Mouse (Mus musculus): ENCODE data around the gene Cacna1a.
A peak's percentile ranks its signal among the peaks of the same experiment; 100 is the strongest.

Cacna1a gene

DNA sequence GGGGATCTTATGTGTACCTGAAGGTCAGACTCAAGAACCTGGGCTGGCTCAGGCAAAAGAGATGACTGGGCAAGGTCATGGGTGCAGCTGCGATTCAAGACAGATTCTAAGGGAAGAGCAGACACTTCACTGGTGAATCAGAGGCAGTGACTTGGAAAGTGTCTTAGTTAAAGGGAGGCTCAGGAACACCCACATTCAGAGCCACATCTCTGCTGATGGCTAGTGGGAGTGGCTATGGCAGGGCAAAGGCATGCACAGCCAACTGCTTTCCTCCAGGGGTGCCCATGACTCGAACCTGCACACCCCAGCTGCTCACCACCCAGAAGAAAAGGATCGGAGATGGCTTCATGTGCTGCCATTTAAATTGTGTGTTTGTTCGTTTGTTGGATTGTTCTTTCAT lies 169.7 kb downstream of the Cacna1a start:
- Histone ChIP-seq H3K27me3 (ENCODE audit: control insufficient read depth, insufficient read depth, low read length, poor library complexity, severe bottlenecking) (no peaks in the 10 kb centered on the region), H3K36me3 (ENCODE audit: control insufficient read depth, insufficient read depth, low read length, poor library complexity, severe bottlenecking) (no peaks in the 10 kb centered on the region)
- DNase-seq (ENCODE audit: low read depth, low spot score): no peak

DNA sequence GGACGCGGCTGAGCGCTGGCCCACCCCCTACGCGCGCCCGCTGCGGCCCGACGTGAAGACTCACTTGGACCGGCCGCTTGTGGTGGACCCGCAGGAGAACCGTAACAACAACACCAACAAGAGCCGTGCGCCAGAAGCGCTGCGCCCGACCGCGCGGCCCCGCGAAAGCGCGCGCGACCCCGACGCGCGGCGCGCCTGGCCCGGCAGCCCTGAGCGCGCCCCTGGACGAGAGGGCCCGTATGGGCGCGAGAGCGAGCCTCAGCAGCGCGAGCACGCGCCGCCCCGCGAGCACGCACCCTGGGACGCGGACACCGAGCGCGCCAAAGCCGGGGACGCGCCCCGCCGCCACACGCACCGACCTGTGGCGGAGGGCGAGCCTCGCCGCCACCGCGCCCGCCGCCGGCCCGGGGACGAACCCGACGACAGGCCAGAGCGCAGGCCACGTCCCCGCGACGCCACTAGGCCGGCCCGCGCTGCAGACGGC lies 170.9 kb downstream of the Cacna1a start:
- H3K36me3 ChIP-seq (ENCODE audit: control insufficient read depth, insufficient read depth, low read length, poor library complexity, severe bottlenecking): no peaks in the 10 kb centered on the region
- no peaks in the 10 kb centered on the region for H3K27me3 ChIP-seq (ENCODE audit: control insufficient read depth, insufficient read depth, low read length, poor library complexity, severe bottlenecking)
- no peak for DNase-seq (ENCODE audit: low read depth, low spot score)

DNA sequence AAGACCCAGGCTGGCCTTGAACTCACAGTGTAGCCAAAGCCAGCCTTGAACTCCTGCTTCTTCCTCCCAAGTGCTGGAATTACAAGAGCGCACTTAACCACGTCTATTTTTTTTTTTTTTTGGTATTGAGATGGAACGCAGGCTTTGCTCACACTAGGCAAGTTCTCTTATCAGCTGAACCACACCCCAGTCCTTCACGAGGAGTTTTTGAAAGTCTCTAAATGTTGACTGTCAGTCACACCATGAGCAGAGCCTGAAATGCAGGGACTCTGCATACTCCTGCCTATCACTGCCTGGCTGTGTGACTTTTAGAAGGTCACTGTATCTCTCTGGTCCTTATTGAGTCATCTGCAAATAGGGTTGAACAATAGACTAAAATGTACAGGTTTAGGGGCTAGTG lies 173.5 kb downstream of the Cacna1a start:
- H3K36me3 ChIP-seq (ENCODE audit: control insufficient read depth, insufficient read depth, low read length, poor library complexity, severe bottlenecking): no peaks in the 10 kb centered on the region
- no peak for DNase-seq (ENCODE audit: low read depth, low spot score)
- H3K27me3 ChIP-seq (ENCODE audit: control insufficient read depth, insufficient read depth, low read length, poor library complexity, severe bottlenecking): no peaks in the 10 kb centered on the region

DNA sequence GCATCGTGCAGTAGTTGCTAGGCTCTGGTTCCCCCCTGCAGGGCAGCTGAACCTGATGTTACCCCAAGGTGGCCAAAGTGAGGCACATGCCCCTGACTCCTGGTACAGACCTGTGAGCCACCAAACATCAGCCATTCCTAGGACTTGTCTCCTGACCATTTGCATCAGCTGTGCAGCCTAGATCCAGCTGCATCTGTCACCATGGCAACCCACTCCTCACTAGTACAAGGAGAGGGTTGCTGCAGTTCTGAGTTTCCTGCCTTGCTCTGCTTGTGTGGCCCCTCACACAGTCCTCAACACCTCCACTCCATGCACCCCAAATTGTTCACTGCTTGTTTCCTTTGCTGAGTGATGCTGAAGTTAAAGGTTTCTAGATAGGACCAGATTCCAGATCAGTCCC lies 175.8 kb downstream of the Cacna1a start:
- Histone ChIP-seq H3K36me3 (ENCODE audit: control insufficient read depth, insufficient read depth, low read length, poor library complexity, severe bottlenecking) (no peaks in the 10 kb centered on the region), H3K27me3 (ENCODE audit: control insufficient read depth, insufficient read depth, low read length, poor library complexity, severe bottlenecking) (no peaks in the 10 kb centered on the region)
- DNase-seq (ENCODE audit: low read depth, low spot score): no peak

DNA sequence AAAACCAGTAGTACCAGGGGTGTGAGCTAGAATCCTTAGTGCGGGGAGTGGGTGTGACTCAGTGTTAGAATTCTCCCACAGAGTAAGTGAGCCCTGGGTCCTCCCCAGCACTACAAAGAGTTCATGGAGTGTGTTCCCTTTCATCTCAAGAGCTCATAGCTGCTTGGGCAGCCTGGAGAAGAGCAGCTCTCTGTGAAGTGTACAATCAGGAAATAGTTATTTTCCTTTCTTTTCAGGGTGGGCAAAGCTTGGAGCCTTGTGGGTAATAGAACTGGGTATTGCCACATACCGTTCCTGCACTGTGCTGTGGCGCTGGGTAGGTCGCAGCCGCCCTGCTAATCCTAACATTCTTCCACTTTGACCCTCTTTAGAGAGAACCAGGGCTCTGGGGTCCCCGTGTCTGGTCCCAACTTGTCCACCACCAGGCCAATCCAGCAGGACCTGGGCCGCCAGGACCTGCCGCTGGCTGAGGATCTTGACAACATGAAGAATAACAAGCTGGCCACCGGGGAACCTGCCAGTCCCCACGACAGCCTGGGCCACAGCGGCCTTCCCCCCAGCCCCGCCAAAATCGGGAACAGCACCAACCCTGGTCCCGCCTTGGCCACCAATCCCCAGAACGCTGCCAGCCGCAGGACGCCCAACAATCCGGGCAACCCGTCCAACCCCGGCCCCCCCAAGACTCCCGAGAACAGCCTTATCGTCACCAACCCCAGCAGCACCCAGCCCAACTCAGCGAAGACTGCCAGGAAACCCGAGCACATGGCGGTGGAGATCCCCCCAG lies 177.5 kb downstream of the Cacna1a start:
- no peak for DNase-seq (ENCODE audit: low read depth, low spot score)
- H3K27me3 ChIP-seq (ENCODE audit: control insufficient read depth, insufficient read depth, low read length, poor library complexity, severe bottlenecking): no peaks in the 10 kb centered on the region
- H3K36me3 ChIP-seq (ENCODE audit: control insufficient read depth, insufficient read depth, low read length, poor library complexity, severe bottlenecking): no peaks in the 10 kb centered on the region

DNA sequence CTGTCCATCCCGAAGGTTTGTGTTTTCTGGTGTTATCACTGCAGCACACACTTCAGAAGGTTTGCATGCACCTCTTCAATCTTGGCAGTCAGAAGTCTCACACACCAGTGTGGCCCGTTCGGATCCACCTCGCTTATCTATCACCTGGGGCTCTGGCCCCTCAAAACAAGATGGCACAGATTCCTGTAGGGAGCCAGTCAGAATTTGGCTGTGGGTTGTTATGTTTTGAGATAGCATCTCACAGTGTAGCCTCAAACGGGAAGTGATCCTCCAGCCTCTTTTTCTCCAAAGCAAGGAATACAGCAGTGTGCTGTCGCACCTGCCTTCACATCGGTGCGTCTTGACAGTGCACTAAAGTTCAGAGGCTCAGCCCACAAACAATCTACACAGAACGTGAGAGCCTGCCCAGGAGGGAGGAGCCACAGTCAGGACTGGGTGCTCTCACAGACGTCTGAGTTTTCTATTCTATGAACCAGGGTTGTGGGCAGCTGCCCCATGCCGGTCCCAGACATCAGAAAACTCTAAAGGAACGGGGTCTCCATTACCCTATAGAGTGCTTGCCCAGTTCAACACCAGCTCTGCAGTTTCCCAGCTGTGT lies 178.7 kb downstream of the Cacna1a start:
- no peaks in the 10 kb centered on the region for H3K27me3 ChIP-seq (ENCODE audit: control insufficient read depth, insufficient read depth, low read length, poor library complexity, severe bottlenecking)
- H3K36me3 ChIP-seq (ENCODE audit: control insufficient read depth, insufficient read depth, low read length, poor library complexity, severe bottlenecking): no peaks in the 10 kb centered on the region
- DNase-seq (ENCODE audit: low read depth, low spot score): no peak

DNA sequence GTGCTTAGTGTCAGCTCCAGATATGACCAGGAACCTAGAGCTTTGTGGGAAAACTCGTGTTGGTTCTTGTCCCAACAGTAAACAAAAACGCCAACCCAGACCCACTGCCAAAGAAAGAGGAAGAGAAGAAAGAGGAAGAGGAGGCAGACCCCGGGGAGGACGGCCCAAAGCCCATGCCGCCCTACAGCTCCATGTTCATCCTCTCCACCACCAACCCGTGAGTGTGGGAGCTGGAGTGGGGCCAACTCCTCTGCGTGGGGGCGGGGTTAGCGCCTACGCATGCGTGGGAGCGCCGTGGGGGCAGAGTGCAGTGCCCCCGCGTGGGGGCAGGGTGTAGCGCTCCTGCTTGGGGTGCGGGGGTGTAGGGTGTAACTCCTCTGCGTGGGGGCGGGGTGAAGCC lies 179.3 kb downstream of the Cacna1a start:
- peak; percentile 23 for DNase-seq (ENCODE audit: low read depth, low spot score)
- H3K36me3 ChIP-seq (ENCODE audit: control insufficient read depth, insufficient read depth, low read length, poor library complexity, severe bottlenecking): no peaks in the 10 kb centered on the region
- H3K27me3 ChIP-seq (ENCODE audit: control insufficient read depth, insufficient read depth, low read length, poor library complexity, severe bottlenecking): no peaks in the 10 kb centered on the region

DNA sequence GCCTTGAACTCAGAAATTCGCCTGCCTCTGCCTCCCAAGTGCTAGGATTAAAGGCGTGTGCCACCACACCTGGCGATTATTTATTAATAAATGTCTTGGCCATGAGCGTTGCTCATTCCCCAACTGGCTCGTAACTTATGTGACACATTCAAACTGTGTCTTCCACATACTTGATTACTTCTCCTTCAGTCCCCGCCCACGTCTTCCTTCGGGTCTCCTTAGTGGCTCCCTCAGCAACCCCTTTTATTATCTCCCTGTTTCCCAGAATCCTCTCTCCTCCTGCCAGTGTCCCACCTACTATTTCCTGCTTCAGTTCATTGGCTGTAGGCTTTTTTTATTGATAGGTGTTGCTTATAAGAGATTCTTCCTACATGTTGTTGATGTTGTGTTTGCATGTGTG lies 180.5 kb downstream of the Cacna1a start:
- H3K27me3 ChIP-seq (ENCODE audit: control insufficient read depth, insufficient read depth, low read length, poor library complexity, severe bottlenecking): no peaks in the 10 kb centered on the region
- no peaks in the 10 kb centered on the region for H3K36me3 ChIP-seq (ENCODE audit: control insufficient read depth, insufficient read depth, low read length, poor library complexity, severe bottlenecking)
- DNase-seq (ENCODE audit: low read depth, low spot score): no peak

DNA sequence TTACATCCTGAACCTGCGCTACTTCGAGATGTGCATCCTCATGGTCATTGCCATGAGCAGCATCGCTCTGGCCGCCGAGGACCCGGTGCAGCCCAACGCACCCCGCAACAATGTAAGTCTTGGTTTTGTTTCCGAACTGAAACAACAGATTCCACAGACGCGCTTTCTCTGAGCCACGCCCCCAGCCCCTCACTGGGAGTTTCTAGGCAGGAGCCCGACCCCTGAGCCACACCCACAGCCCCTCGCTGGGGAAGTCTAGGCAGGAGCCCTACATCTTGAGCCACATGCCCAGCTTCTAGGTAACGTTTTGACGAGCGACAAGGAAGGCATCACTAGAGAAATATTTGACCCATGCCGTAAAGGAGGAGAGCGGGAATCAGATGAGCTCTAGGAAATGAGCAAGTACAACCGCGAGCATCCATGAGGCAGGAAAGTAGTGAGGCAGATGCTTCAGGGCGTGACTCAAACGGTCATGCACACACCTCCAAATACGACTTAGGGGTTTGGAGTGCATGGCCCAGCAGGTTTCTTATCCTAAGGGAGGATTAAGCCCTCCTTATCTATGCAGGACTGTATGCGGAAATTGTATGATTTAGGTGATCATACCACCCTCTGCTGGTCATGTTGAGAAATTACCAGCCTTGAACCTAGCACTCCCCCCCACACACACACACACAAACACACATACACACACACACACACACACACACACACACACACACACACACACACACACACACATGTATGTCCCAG lies 181.9 kb downstream of the Cacna1a start:
- peak; percentile 13 for DNase-seq (ENCODE audit: low read depth, low spot score)
- H3K27me3 ChIP-seq (ENCODE audit: control insufficient read depth, insufficient read depth, low read length, poor library complexity, severe bottlenecking): no peaks in the 10 kb centered on the region
- H3K36me3 ChIP-seq (ENCODE audit: control insufficient read depth, insufficient read depth, low read length, poor library complexity, severe bottlenecking): no peaks in the 10 kb centered on the region

DNA sequence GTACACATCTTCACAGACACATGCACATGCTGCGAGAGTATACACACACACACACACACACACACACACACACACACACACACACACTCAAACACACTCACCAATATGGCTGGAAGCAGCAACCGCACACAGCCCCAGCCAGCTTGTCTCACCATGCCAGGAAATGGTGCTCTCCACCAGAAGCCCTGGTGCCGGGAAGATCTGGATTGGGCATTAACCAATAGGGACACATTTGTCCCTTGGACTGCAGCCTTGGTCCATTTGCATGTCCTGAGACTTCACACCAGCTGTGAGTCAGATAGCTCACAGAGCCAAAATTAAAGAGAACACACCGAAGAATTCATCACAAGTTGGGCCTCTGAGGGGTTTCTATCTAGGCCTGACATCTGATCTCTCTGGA lies 189.2 kb downstream of the Cacna1a start:
- no peaks in the 10 kb centered on the region for H3K27me3 ChIP-seq (ENCODE audit: control insufficient read depth, insufficient read depth, low read length, poor library complexity, severe bottlenecking)
- H3K36me3 ChIP-seq (ENCODE audit: control insufficient read depth, insufficient read depth, low read length, poor library complexity, severe bottlenecking): no peaks in the 10 kb centered on the region
- DNase-seq (ENCODE audit: low read depth, low spot score): no peak

DNA sequence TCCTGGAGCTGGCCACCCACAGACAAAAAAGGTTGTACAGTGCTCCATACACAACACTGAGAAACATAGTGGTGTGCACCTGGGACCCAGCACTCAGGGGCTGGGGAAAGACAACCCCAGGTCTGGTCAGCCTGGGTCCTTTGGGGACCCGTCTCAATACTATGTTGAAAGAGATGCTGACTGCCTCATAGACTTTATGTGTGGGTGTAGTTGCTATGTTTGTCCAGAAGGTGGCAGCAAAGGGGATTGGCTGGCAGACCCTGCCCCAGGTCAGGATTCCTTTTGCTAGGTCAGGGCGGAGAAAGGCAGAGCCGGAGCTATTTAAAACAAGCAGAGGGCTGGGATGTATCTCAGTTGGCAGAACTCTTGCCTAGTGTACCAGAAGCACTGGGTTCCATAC lies 191.4 kb downstream of the Cacna1a start:
- Histone ChIP-seq H3K36me3 (ENCODE audit: control insufficient read depth, insufficient read depth, low read length, poor library complexity, severe bottlenecking) (no peaks in the 10 kb centered on the region), H3K27me3 (ENCODE audit: control insufficient read depth, insufficient read depth, low read length, poor library complexity, severe bottlenecking) (no peaks in the 10 kb centered on the region)
- DNase-seq (ENCODE audit: low read depth, low spot score): peak; percentile 63

DNA sequence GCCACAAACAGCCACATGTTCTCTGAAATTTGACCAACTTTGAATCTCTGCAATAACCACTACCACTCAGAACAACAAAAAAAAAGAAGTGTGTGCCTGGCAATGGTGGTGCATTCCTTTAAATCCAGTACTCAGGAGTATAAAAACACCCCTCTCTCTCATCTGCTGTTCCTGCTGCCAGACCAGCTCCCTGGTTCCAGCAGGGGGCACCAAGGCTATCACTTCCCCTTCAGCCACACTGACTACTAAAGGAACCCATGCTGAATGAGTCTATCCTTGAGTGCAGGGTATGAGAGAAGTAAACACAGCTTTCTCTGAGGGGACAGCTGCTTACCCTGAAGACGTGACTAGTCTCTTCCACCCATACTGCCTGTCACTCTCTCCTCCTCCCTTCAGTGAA lies 197.1 kb downstream of the Cacna1a start:
- Histone ChIP-seq H3K27me3 (ENCODE audit: control insufficient read depth, insufficient read depth, low read length, poor library complexity, severe bottlenecking) (no peaks in the 10 kb centered on the region; the same call in 1 of the 2 replicates), H3K36me3 (ENCODE audit: control insufficient read depth, insufficient read depth, low read length, poor library complexity, severe bottlenecking) (no peaks in the 10 kb centered on the region)
- DNase-seq (ENCODE audit: low read depth, low spot score): peak; percentile 44

DNA sequence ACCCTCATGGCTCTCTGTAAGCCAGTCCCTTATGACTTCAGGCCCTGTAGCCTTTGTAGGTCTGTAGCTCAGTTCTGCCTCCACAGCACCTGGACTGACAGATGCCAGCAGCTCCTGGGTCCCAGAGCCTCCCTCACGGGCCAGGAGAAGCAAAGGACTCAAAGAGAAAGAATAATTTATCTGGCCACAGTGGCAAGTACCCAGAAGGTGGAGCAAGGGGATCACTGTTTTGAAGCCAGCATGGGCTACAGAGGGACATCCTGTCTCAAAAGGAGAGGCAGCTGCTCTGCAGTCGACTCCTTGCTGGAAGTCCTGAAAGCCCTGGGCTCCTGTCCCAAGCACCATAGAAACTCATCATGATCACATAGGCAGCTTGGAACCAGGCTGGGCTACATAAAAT lies 198.0 kb downstream of the Cacna1a start:
- no peak for DNase-seq (ENCODE audit: low read depth, low spot score)
- Histone ChIP-seq H3K27me3 (ENCODE audit: control insufficient read depth, insufficient read depth, low read length, poor library complexity, severe bottlenecking) (no peaks in the 10 kb centered on the region; the same call in 1 of the 2 replicates), H3K36me3 (ENCODE audit: control insufficient read depth, insufficient read depth, low read length, poor library complexity, severe bottlenecking) (no peaks in the 10 kb centered on the region)

DNA sequence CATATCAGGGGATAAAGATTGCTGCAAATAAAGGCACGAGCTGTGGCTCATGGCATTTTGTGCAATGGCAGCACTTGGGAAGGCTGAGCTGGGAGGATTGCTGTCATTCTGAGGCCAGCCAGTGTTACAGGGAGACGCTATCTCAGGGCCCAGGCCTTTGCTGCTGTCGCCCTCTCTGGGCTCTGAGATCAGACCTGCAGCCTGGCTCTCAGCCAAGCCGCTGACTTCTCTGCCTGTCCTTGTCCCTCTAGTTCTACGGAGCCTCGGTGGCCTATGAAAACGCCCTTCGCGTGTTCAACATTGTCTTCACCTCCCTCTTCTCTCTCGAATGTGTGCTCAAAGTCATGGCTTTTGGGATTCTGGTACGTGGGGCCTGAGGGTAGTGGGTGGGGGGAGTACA lies 200.3 kb downstream of the Cacna1a start:
- no peaks in the 10 kb centered on the region for H3K36me3 ChIP-seq (ENCODE audit: control insufficient read depth, insufficient read depth, low read length, poor library complexity, severe bottlenecking)
- H3K27me3 ChIP-seq (ENCODE audit: control insufficient read depth, insufficient read depth, low read length, poor library complexity, severe bottlenecking): no peaks in the 10 kb centered on the region; the same call in 1 of the 2 replicates
- DNase-seq (ENCODE audit: low read depth, low spot score): no peak
